Mouse (Mus musculus) megakaryocyte-erythroid progenitor cell, adult 5-6 weeks (primary cell): ENCODE measurements around the gene Polr2g. TPM values are rescaled to one million over a fixed set of nuclear protein-coding genes. Genes with fewer than 3 reads are reported as not detected.
A peak's percentile ranks its signal among the peaks of the same experiment; 100 is the strongest.

Experiments
- ATAC-seq: replicated peaks from 2 replicates; pipeline ENCODE4 v1.8.0; 2016; ENCODE audit warnings: mild to moderate bottlenecking, inconsistent platforms; ENCODE audit not compliant: severe bottlenecking, poor library complexity, low FRiP score, low TSS enrichment
- total RNA-seq, 2 experiments: library from RNA; stranded (forward) in 1 of 2; stranded (reverse) in 1 of 2; fragments of 200-1000, 215-1000 nt in 1 of 2; fragments of >200 nt in 1 of 2; fragmentation: Nextera tagmentation in 1 of 2; gene quantifications; 2 replicates each; pipeline ENCODE4 v1.2.3; 2014 to 2017

The Polr2g gene
- total RNA-seq, 2 experiments from 2014 or later: 106 to 126 TPM

DNA sequence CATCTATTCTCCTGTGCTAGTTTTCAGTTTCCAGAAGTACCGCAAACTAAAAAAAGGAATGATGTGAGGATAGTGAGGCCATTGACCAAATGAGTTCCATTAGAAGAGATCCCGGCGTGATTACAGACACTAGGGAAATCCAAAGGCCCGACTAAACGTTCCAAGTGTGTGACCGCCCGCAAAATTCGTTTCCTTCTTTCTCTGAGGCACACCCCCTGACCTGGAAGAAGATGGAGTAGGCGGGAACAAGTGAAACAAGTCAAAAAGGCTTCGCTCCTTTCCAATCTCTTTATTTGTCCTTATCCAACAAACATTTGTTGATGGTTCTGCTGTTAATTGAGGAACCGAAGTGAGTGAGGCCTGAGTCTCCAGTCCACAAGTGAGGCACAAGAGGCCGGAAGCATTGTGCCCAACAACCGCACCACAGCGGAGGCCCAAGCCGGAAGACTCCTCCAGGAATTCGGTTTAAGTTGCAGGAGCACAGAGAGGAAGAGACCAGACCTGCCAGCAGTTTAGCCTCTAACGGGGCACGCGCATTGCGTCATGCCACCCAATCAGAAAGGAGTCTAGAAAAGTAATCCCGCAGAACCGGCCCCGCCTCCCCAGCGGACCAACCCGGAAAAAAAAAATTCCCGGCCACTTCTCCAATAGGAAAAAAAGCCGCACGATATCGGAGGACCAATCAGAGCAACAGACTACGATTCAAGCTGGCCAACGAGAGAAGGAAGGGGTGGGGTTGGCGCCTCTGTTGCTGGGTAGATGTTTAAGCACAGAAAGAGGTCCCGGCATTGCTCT, 20.6 kb upstream of the Polr2g start, which contains the start of gene Ttc9c:
TSS of gene Ttc9c (minus strand) at position 533 of the 795 bp plus-strand sequence.
- ATAC-seq: peak; percentile 82

DNA sequence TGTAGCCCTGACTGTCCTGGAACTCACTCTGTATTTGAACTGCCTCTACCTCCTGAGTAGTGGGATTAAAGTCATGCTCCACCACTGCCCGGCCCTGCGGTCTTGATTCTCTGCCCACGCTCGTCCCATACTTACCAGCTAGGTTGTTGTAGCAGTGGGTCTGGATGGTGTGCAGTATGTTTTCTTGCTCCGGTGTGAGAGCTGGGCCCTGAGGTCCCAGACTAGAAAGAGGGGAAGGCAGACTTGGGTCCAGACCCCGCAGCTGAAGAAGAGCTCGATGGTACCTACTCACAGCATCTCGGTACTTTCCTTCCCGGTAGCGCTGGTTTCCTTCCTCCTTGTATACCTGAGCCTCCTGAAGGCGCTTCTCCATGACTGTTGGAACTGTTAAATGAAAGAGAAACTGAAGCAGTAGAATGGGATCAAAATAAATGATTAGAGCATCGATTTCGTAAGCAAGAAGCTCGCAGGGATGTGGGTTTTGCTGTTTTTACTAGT, 20.0 kb upstream of the Polr2g start:
- no peak for ATAC-seq

DNA sequence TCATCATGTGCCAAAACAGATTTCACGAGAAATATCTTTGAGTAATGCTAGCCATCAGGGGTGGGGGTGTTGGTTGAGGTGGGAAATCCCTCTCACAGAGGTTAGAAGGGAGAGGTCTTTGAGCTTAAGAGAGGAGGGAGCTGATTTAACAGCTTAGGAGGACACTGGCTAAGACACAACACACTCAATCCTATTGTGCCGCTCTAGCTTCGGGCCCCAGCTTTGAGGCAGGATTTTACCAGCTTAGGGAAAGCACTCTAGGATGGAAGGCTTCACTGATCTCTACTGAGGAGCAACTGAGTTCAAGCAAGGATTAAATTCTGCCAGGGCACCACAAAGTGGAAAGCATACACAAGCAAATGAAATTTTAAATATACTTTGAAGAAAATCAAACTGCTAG, 18.6 kb upstream of the Polr2g start:
- ATAC-seq: no peak

DNA sequence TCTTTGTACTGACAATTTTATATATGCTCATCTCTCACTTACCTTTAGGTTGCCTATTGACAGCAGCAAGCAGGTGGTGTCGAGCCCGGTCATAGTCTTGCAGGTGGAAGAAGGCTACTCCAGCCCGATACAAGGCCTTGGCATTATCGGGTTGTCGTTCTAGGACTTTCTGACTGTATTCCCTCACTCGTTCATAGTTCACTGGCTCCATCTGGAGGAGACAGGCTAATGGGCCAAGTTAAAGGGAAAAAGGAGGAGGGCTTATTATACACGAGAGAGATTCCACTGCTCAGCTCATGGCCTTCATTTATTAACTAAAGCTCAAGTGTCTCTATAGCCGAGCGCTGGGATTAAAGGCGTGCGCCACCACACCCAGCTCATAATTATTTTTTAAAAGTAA, 17.4 kb upstream of the Polr2g start:
- ATAC-seq: no peak

DNA sequence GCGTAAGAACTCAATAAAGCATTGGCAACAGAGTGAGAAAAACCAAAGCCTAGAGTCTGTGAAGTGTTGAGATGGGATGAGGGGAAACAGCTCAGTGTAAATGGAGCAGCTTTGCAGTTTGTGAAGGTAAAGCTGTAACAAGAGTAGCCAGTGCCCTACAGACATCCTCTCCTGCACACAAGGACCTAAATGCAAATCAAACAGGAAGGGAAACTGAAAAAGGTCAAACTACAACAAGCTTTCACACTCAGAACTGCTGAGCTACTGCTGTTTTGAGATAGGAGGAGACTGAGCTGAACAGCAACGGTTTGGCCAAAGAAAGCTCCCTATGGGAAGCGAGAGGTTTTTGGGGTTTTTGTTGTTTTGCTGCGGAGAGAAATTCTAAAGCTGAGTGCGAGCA, 8.4 kb upstream of the Polr2g start:
- no peak for ATAC-seq

DNA sequence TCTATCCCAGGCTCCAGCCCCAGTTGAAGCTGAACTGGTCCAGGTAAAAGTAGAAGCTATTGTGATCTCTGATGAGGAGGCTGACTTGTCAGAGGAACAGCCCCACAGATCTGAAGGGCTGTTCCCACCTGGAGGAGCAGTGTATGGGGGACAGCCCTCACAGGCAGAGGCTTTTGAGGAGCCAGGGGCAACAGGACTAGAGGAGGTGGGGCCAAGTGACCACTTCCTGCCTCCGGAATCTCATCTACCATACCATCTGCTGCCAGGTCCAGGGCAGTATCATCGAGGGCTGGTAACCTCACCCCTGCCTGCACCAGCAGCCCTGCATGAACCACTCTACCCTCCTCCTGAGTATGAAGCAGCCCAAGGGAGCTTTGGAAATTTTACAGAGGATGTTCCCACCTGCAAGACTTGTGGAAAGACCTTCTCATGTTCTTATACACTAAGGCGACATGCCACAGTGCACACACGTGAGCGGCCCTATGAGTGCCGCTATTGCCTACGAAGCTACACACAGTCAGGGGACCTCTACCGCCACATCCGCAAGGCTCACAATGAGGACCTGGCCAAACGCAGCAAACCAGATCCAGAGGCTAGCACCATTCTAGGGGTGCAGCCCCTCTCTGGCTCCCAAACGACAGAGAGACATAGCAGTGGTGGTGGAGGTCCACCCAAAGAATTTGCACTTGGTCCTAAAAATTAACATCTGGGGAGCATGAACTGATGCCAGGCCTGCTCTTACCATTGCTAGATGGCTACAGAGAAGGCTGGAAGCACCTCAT, 5.7 kb upstream of the Polr2g start:
- ATAC-seq: no peak

DNA sequence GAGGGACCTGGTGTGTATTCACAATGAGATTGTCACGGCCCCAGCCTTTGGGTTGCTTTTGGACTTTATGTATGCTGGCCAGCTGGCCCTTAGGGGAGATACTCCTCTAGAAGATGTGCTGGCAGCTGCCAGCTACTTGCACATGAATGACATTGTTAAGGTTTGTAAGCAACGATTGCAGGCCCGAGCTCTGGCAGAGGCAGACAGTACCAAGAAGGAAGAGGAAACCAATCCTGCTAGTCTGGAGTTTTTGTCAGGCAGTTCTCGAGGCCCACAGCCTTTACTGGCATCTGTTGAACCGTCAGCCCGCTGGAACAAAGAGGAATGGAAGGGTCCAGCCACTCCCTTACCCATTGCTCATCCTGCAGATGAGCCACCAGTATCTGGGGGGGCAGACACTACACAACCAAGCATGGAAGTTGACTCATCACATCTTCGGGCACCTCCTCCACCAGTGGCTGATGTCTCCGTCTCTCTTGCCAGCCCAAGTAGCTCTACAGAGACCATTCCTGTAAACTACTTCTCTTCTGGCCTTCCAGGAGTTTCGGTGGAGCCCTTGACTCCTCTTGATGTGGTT, 4.9 kb upstream of the Polr2g start:
- no peak for ATAC-seq

DNA sequence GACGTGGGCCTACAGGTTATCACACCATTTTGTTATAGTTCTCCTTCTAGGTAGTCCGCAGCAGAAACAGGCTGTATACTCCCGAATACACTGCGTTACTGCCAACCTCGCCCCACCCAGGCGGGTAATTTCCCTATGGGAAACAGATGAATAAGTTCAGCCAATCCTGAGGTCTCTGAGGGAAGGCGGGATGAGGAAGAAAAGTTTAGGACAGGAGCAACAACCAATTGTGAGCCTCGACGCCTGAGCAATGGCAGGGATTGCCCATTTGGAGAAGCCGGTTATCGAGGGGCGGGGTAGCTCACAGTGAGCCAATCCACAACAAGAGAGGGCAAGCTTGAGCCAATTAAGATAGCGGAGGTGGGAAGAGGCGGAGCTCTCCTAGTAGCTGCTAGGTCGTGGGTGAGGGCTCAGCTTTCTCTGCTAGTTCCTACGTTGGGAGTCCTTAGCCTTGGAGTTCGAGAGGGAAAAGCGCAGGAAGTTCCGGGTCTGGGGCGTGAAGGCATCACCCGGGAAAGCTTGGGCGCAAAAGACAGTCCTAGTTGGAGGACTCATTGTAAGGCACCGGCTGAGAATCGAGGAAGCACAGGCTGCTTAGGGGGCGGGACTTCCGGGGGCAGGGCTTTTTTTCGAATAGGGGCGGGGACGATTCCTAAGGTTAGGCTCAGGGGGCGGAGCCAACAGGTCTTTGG, 3.9 kb upstream of the Polr2g start, which contains the start of gene Zbtb3:
TSS of gene Zbtb3 (plus strand) at position 426 of the 692 bp plus-strand sequence.
- peak; percentile 95 for ATAC-seq

DNA sequence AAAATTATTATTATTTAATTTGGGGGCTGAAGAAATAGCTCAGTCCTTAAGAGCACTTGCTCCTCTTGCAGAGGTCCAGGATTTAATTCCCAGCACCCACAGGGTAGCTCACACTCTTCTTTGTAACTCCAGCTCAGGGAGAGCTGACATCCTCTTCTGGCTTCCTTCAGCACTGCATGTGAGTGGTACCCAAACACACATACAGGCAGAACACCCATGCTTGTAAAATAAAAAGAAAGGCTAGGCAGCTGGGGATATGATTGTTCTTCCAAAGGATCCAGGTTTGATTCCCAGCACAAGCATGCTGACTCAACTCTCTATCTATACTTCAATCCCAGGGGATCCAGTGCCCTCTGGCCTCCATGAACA, 554 bp upstream of the Polr2g start:
- ATAC-seq: no peak

DNA sequence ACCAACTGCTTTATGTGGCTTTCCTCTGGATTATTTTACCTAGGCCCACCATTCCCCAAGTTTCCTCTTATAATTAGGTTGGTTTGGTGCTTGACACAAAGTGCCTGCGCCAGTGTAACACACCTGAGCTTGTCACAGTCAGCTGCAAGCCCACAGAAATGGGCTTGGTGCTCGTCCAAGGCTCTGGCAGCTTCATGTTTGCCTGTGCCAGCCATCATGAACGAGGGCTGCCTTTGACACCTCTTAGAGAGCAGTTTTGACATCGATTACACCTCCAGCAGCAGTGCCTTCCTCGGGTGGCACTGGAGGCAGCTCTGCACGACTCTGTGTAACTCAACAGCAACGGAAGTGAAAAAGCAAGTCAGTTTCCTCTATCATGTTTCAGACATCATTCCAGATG, 8.2 kb downstream of the Polr2g start:
- no peak for ATAC-seq

DNA sequence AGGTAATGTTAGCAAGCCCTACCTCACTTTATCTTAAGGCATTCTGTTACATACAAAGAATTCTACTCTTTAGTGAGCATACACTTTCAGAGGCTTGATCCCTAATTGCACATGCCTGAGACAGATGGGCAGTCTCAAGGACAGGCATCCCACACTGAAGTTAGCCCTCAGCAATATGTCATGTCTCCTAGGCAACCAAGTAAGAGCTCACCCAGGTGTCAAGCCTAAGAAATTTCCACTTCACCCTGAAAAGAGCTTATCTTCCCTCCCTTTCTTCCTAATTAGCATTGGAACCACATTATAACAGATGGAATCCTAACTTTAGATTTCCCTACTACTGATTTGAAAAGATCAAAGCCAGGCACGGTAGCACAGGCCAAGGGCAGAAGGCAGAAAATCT, 9.2 kb downstream of the Polr2g start:
- no peak for ATAC-seq

DNA sequence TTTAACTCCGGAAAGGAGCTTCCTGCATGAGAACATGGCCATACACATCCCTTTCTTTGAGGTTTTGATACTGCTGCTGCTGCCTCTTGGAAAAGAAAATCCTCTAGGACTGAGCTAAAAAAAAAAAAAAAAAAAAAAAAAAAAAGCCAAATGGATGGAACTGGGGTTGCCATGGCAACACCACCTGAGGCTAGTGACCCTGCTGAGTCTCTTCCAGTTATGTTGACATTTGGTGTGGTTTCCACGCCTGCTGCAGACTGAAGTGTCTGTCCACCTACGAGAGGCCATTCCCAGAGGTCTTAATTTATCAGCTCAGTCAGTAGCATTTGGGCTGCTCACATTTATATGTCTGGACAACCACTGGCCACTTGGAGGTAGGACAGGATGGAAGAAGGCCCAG, 9.9 kb downstream of the Polr2g start:
- ATAC-seq: no peak

DNA sequence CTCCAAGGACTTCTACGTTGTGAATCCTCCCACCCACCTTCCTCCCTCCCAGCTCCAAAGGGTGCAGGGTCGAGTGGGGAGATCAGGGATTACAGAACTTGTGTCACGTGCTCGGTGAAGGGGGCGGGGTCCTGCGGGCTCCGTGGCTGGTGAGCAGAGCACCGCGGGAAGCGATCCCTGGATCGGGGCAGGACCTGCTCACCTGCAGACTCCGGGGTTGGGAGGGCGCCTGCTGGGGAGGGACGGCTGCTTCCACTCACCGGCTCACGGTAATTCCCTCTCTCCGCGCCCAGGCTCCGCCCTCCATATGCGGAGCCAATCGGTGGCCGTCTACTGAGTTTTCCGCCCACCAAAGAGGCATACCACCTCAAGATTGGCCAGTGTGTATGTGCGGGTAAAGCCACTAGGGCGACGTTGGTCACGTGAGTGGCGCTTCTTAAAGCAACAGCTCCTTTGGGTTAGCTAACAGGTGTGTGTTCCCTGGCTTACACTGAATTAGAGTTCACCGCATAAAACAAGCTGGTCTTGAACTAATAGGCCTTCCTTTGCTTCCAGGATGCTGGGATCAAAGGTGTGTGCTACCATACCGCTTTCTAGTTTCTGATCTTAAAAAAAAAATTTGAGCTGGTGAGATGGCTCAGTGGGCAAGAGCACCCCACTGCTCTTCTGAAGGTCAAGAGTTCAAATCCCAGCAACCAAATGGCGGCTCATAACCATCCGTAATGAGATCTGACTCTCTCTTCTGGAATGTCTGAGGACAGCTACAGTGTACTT, 12.2 kb downstream of the Polr2g start, which contains the start of gene Taf6l:
TSS of gene Taf6l (minus strand) at position 410 of the 774 bp plus-strand sequence.
- peak; percentile 99 for ATAC-seq

DNA sequence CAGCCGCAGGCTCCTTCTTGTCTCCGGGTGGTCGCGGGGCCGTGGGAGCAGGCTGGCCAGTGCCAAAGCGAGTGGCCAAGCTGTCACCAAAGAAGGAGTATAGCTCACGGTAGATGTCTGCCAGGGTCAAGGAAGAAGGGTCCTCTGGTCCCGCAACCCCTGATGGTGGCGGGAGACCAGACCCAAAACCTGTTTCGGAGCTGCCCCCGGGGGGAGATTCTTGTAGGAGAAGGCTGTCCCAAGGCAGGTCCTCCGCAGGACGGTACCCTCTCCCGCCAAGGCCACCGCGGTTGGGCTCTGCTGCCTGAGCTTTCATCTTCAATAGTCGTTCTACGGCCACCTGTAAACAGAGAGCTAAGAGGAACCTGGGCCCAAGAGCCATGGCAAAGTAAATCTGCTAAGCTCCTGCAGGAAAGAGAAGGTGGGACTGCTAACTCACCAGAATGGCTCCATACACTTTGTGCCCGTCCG, 23.4 kb downstream of the Polr2g start:
- no peak for ATAC-seq

DNA sequence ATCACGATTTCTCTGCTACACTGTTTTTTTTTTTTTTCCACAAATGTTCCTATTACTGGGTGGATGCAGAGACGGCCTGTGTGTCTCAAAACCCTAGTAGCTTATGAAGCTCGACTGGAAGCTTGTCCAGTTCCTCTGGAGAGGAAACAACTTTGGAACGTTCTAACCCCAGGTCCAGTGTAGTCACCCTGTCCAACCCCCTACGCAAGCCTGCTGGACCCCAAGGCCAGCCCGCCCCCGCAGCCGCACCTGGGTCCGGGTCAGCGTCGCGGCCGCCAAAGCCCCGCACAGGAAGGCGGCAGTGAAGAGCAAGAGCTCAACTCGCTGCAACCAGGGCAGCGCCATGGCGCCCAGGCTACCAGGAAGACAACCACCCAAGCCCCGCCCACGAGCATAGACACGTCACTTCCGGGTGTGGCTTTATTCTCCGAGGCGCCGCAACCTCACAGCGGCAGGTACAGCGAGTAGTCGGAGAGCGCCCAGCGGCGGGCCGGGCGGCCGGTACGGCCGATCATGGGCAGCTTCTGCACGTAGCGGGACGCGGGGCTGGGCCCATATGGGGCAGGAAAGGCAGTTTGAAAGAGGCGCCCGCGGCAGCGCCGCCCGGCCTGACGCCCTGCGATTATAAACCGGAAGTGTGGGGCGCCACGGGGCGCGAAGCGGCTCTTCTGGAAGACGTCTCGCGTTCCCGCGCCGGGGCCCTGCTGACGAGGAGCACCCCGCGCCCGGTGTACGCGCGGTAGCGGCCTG, 24.1 kb downstream of the Polr2g start, which contains the start of gene Tmem179b:
TSS of gene Tmem179b (minus strand) at position 382 of the 750 bp plus-strand sequence.
- peak; percentile 64 for ATAC-seq

DNA sequence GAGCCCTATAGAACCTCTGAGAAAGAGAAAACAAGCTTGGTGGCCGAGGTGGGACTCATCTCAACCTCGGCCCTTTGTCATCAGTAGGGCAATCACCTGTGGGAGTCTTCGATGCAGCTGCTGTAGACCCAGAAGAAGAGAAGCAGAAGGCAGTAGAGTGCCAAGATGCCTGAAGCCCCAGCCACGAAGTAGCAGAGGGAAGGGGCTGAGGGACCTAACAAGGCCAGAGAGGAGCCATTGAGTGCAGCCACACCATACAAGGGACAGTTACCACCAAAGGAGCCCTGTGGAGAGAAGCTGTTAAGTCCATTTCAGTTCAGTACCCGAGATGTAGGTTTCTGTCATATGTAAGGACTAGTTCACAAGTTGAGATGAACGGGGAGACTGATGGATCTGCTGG, 25.0 kb downstream of the Polr2g start:
- no peak for ATAC-seq

DNA sequence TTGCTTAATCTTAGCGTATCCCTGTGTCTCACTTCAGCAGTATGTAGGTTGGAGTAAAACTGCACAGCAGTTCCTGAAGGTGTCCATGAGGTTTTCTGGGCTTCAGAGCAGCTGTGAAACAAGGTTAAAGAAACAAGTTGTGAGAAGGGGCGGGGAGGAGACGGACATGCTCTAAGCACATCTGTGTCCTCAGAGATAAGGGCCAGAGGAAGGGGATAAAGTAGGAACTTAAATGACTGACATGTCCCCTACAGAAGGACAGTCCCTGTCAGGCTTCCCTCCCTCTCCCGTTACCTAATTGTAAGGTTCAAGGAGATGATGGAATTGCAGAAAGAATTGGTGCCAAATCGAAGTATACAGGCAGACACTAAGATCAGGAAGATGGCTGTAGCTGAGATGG, 25.4 kb downstream of the Polr2g start:
- peak; percentile 34; the same call in 1 of the 2 replicates for ATAC-seq
